ENCODE assay signal across 10 mouse cellular contexts in the genomic region with DNA sequence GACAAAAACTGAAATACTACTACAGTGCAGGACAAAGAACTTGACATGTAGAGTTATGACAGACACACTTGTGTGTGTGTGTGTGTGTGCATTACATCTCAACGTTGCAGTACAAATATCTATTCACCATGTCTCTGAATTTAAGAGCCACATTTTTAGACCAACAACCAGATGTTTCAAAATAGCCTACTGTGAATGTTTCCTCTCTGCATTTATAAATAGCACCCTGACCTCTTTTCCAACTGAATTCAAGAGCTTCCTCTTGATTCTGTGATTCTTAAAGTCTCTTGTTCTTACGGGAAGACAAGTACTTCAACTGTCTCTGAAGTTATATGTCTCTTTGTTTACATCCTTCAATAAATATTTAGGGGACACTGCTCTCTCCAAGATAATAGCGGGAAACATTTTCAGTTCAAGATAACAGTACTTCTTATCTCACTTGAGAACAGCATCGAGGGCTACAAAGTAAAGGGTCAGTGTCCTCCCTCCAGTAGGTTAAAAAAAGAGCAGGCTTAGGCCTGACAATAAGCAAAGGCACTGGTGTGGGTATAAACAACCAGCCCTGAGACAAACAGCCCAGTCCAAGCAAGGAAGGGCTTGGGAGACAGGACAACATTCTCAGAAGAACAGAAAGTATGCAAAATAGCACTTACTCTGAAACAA. TPM values are rescaled to one million over a fixed set of nuclear protein-coding genes. Genes with fewer than 3 reads are reported as not detected.
DNase-seq lines count a peak whose midpoint lies in the region; ATAC-seq and TF ChIP-seq lines count a peak whose summit lies in the region.
"Had no signal": no experiment of that assay in that cellular context is flagged by ENCODE, and none has a peak within 500 bp of the region (broad histone marks: within the 10 kb centered on the region; RNA-seq: fewer than 3 reads in every experiment).

No protein-coding gene starts in this region.

- H3K9me3 ChIP-seq in kidney, postnatal 0 days (replicated peaks; ENCODE audit: low read length): no peaks in the 10 kb centered on the region
- H3K9me3 ChIP-seq in kidney, embryonic 14.5 days (ENCODE audit: control insufficient read depth, low read length): no peaks in the 10 kb centered on the region
- no peaks in the 10 kb centered on the region for H3K9me3 ChIP-seq in heart, postnatal 0 days (replicated peaks; ENCODE audit: control insufficient read depth, low read length)

- 52% methylated on average over 4 of the region's 4 CpGs for WGBS in kidney, postnatal 0 days
- 58% methylated on average over 4 of the region's 4 CpGs for WGBS in kidney, embryonic 14.5 days
- under 1% methylated on average over 4 of the region's 4 CpGs for WGBS in heart, postnatal 0 days

- H3K36me3 ChIP-seq in kidney, postnatal 0 days (ENCODE audit: insufficient read depth, low read length): no peaks in the 10 kb centered on the region
- H3K36me3 ChIP-seq in kidney, embryonic 14.5 days (ENCODE audit: control insufficient read depth, insufficient read depth, low read length): no peaks in the 10 kb centered on the region
- no peaks in the 10 kb centered on the region for H3K36me3 ChIP-seq in heart, postnatal 0 days (replicated peaks; ENCODE audit: control insufficient read depth, insufficient read depth, low read length)

- TF ChIP-seq EP300 in heart, postnatal 0 days (IDR thresholded peaks at IDR 0.05; ENCODE audit: low read depth): no peak

- no peak for TF ChIP-seq CTCF in kidney, postnatal 0 days (IDR thresholded peaks at IDR 0.05; ENCODE audit: low read depth)
- no peak for TF ChIP-seq CTCF in heart, postnatal 0 days (IDR thresholded peaks at IDR 0.05; ENCODE audit: low read depth)

- H3K27ac ChIP-seq in kidney, postnatal 0 days: peak overlapping the region; percentile 54; the same call in 1 of the 2 replicates
- H3K27ac ChIP-seq in kidney, embryonic 14.5 days (ENCODE audit: low read depth, low read length): no peak overlapping the region
- H3K27ac ChIP-seq in brown adipose tissue, adult 24 weeks (replicated peaks; ENCODE audit: low read depth, low read length): peak overlapping the region; percentile 82
- H3K27ac ChIP-seq in heart, postnatal 0 days (ENCODE audit: low read depth): peak overlapping the region; percentile 67

- H3K4me1 ChIP-seq in kidney, postnatal 0 days (replicated peaks; ENCODE audit: insufficient read depth, low read length): no peaks in the 10 kb centered on the region
- H3K4me1 ChIP-seq in kidney, embryonic 14.5 days (ENCODE audit: control insufficient read depth, insufficient read depth, low read length): no peaks in the 10 kb centered on the region
- H3K4me1 ChIP-seq in brown adipose tissue, adult 24 weeks (ENCODE audit: control insufficient read depth, insufficient read depth, insufficient read length, low read length): peaks cover 17% of the 10 kb centered on the region
- peaks cover 20% of the 10 kb centered on the region for H3K4me1 ChIP-seq in heart, postnatal 0 days (ENCODE audit: control insufficient read depth, insufficient read depth)

- H3K27me3 ChIP-seq in kidney, postnatal 0 days (ENCODE audit: insufficient read depth, low read length): no peaks in the 10 kb centered on the region
- H3K27me3 ChIP-seq in kidney, embryonic 14.5 days (ENCODE audit: control insufficient read depth, insufficient read depth, low read length): no peaks in the 10 kb centered on the region; the same call in 1 of the 2 replicates
- H3K27me3 ChIP-seq in heart, postnatal 0 days (ENCODE audit: control insufficient read depth, insufficient read depth, low read length): no peaks in the 10 kb centered on the region

- no peak overlapping the region for H3K4me3 ChIP-seq in kidney, postnatal 0 days (replicated peaks; ENCODE audit: low read depth, low read length)
- H3K4me3 ChIP-seq in kidney, embryonic 14.5 days (ENCODE audit: low read length): no peak overlapping the region
- no peak overlapping the region for H3K4me3 ChIP-seq in brown adipose tissue, adult 24 weeks (ENCODE audit: insufficient read depth, low read depth, low read length)
- no peak overlapping the region for H3K4me3 ChIP-seq in heart, postnatal 0 days (ENCODE audit: low read depth, low read length)
- H3K4me3 ChIP-seq: erythroblast, embryonic 14.5 days had no signal

- ATAC-seq in kidney, postnatal 0 days (replicated peaks; ENCODE audit: low FRiP score, low read depth): no peak
- ATAC-seq in kidney, embryonic 14.5 days (ENCODE audit: low FRiP score, low TSS enrichment): no peak
- ATAC-seq in heart, postnatal 0 days (ENCODE audit: insufficient read depth, low read depth): no peak

- DNase-seq in kidney, postnatal 0 days (ENCODE audit: low spot score): peak; percentile 42
- peak; percentile 58 for DNase-seq in heart, postnatal 0 days (ENCODE audit: low spot score)
- peak; percentile 20 to 56 for DNase-seq in lung, postnatal 4 days
- DNase-seq in cerebellum, postnatal 14 days: no peak
- DNase-seq in neural tube, embryonic 10.5 days (ENCODE audit: extremely low spot score, low spot score): no peak
- DNase-seq: cerebellum, postnatal 25 days had no signal

- H3K4me2 ChIP-seq in kidney, postnatal 0 days (ENCODE audit: low read length): no peak overlapping the region
- no peak overlapping the region for H3K4me2 ChIP-seq in kidney, embryonic 14.5 days (replicated peaks; ENCODE audit: low read depth, low read length)
- H3K4me2 ChIP-seq in heart, postnatal 0 days (ENCODE audit: low read depth, low read length): peak overlapping the region; percentile 25

- no peak overlapping the region for H3K9ac ChIP-seq in kidney, postnatal 0 days (ENCODE audit: low read depth, low read length)
- H3K9ac ChIP-seq in kidney, embryonic 14.5 days (ENCODE audit: low read depth, low read length): no peak overlapping the region
- H3K9ac ChIP-seq in heart, postnatal 0 days (replicated peaks; ENCODE audit: low read depth, low read length): no peak overlapping the region

RNA-seq across cellular contexts. Expression of gene Arap2, which starts 3.5 kb away (rescaled TPM):
- 5.4 and 9.5 TPM in 2 replicates for polyA plus RNA-seq in kidney, postnatal 0 days (2015; fragmentation: Nextera tagmentation; extraction: Ambion mirVana)
- 2.0 and 3.6 TPM in 2 replicates for polyA plus RNA-seq in kidney, embryonic 14.5 days (2014; fragmentation: Nextera tagmentation; extraction: Ambion mirVana)
- polyA plus RNA-seq in brown adipose tissue, adult 24 weeks (2012; ENCODE audit: insufficient read depth, insufficient read length, missing spikeins): 3.9 and 6.7 TPM in 2 replicates
- total RNA-seq in heart, postnatal 0 days (2014; rRNA removed; ENCODE audit: low replicate concordance): 2.1 and 4.3 TPM in 2 replicates
- polyA plus RNA-seq in heart, postnatal 0 days (2015; fragmentation: Nextera tagmentation; extraction: Ambion mirVana): 2.2 and 2.7 TPM in 2 replicates
- polyA plus RNA-seq: erythroblast, embryonic 14.5 days had no signal

RNA-seq across cellular contexts. Expression of gene Dthd1, which starts 51.2 kb away (rescaled TPM):
- not detected in 2 replicates for polyA plus RNA-seq in kidney, postnatal 0 days (2015; fragmentation: Nextera tagmentation; extraction: Ambion mirVana)
- not detected in 2 replicates for polyA plus RNA-seq in kidney, embryonic 14.5 days (2014; fragmentation: Nextera tagmentation; extraction: Ambion mirVana)
- polyA plus RNA-seq in brown adipose tissue, adult 24 weeks (2012; ENCODE audit: insufficient read depth, insufficient read length, missing spikeins): not detected in 2 replicates
- total RNA-seq in heart, postnatal 0 days (2014; rRNA removed; ENCODE audit: low replicate concordance): not detected in 2 replicates
- not detected in 2 replicates for polyA plus RNA-seq in heart, postnatal 0 days (2015; fragmentation: Nextera tagmentation; extraction: Ambion mirVana)
- total RNA-seq: heart, postnatal 36 days had no signal
- polyA plus RNA-seq: erythroblast, embryonic 14.5 days had no signal

Comparison
In these comparisons a context has a peak if more than half of its experiments do, and no peak if none do; other contexts are left out.
1. DNase-seq: peak in kidney, postnatal 0 days (single experiment), heart, postnatal 0 days (single experiment) and lung, postnatal 4 days (2 of 2); none in cerebellum, postnatal 14 days (0 of 2) and neural tube, embryonic 10.5 days (single experiment).